Mouse (Mus musculus) naive thymus-derived CD4-positive, alpha-beta T cell, adult 5 months (primary cell): ENCODE data around the gene B4galnt2. TPM values are rescaled to one million over a fixed set of nuclear protein-coding genes. Genes with fewer than 3 reads are reported as not detected.

Experiments used
- polyA plus RNA-seq: library from polyadenylated mRNA; unstranded; fragments of 100-300 nt; shearing (Covaris generic); gene quantifications from one replicate; pipeline ENCODE4 v1.2.1, GENCODE M21; 2017

B4galnt2 gene
- polyA plus RNA-seq: not detected

DNA sequence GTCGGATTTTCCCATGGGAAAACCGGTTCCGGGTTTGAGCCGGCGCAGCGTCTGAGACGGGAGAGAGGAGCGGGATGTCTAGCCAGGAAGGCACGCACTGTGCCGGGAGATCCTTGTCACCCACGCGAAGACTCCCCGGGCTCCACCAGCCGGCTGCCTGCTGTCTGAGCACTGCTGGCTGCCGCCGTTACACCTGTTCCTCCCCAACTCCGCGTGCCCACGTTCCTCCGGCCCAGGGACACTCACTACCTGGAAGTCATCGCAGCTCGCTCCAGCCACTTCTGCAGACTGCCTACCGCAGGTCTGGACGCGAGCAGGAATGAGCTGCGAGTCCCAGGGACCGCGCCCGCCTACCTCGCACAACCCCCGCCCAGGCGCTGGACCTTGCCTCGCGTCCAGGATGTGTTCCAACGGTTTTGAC lies at the start of gene B4galnt2:
Gene B4galnt2 (minus strand): TSS at position 321 of the 421 bp plus-strand sequence.

DNA sequence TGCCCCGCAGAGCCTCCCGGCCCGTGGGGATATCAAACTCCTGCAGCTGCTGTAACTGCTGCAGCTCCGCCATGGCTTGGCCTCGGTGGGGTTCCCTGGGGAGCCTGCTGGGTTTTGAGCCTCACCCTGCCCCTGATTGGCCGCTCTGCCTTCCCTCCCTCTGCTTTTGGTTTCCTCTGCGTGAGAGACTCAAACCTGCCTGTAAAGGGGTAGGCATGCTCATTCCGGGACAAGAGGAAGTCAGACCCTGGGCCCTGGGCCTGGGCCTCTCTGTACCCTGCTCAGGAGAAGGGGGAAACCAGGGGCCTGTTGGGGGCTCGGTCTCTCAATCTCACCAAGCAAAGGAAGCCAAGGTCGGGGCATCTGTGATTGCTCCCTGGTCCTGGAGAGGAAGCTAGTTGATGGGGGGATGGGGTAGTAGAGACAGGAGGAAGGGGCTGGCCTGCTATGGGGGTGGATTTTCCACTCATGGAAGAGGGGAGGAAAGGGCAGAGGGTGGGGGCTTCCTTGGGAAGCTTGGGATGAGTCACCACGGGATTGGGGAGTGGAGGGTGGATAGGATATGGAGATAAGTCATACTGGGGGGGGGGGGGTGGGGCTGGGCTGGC lies 72.5 kb downstream of the B4galnt2 start, which contains the start of gene Abi3:
Gene Abi3 (minus strand): TSS at position 403 of the 608 bp plus-strand sequence.

DNA sequence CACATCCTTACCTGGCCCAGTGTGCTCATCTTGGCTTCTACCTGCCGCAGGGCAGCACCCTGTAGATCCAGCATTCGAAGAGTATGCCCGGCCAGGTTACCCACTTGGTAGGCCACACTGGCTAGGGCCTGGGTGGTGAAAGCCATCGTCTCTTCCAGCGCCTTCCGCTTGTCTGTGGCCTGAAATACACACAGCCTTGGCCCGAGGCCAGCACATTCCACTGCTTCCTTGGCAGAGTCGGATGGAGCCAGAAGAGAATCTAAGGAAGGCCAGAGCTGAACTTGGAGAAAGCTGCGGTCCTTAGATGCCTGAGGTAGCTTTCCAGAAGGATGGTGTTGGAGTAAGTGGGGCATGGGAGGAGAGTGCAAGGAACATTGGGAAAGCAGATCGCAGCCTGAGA lies 77.6 kb downstream of the B4galnt2 start, which contains the start of gene Gngt2:
Gene Gngt2 (plus strand): TSS at position 158 of the 400 bp plus-strand sequence.

DNA sequence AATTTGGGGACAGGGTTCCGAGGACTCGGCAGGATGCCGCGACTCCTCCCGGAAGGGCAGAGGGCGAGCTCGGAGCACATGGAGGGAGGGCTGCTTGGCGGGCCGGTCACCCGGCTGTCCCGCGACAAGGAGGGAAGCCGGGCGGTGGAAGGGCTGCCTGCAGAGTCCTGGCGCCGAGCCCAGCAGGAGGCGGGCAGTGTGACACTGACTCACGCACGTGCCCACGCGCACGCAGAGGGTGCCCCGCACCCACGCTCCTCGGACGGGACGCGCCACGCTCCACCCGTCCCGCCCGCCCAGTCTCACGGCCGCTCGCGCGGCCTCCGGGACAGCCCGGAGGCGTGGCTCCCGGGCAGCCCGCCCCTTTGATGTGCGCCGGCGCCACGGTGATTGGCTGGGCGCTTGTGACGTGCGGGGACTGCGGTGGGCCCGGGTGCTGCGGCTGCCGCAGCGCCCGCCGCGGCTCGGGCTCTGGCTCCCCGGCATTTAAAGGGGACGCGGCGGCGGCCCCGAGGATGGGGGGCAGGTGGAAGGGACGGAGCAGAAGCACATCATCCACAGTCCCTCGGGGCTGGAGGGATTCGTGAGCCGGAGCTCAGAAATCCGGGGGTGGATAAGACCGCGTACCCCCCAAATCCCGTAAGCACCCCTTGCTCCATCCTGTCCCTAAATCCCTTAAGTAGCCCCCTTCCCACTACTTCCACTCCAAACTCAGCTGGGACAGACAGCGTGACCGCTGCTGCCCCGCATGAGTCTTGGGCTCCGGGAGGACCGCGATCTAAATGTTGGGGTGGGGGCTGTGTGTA lies 90.4 kb downstream of the B4galnt2 start, which contains the start of gene Phospho1:
Gene Phospho1 (plus strand): TSS at position 429 of the 806 bp plus-strand sequence.

Other genes with a start within 250 kb of the B4galnt2 start
- gene Phb, start 247.9 kb downstream of the B4galnt2 start, polyA plus RNA-seq: 52.9 TPM
- 45.2 TPM for gene Zfp652, start 202.2 kb downstream of the B4galnt2 start, polyA plus RNA-seq
- 2.9 TPM for gene B130006D01Rik, start 191.3 kb downstream of the B4galnt2 start, polyA plus RNA-seq
- gene Phospho1, start 90.4 kb downstream of the B4galnt2 start, polyA plus RNA-seq: not detected
- 16.1 TPM for gene Gngt2, start 77.7 kb downstream of the B4galnt2 start, polyA plus RNA-seq
- 29.5 TPM for gene Abi3, start 72.4 kb downstream of the B4galnt2 start, polyA plus RNA-seq
- gene Igf2bp1, start 91.0 kb upstream of the B4galnt2 start, polyA plus RNA-seq: 0.06 TPM
- gene Gip, start 109.7 kb upstream of the B4galnt2 start, polyA plus RNA-seq: not detected
- gene Snf8, start 120.0 kb upstream of the B4galnt2 start, polyA plus RNA-seq: 54.2 TPM
- gene Ube2z, start 150.5 kb upstream of the B4galnt2 start, polyA plus RNA-seq: 46.6 TPM
- 247 TPM for gene Atp5g1, start 160.8 kb upstream of the B4galnt2 start, polyA plus RNA-seq
- gene Calcoco2, start 197.1 kb upstream of the B4galnt2 start, polyA plus RNA-seq: not detected
- not detected for gene Ttll6, start 218.9 kb upstream of the B4galnt2 start, polyA plus RNA-seq